Mouse (Mus musculus) lung, postnatal 14 days (tissue): Measurements from ENCODE around the gene Ece1.
"Not testable (repeated sequence)": the region's sequence is repeated elsewhere in the genome, so short reads cannot be mapped to it uniquely, and the experiment has no call there.

Experiments used
- DNase-seq: peaks from one replicate; pipeline ENCODE4 v3.0.0; 2021

Ece1 gene

DNA sequence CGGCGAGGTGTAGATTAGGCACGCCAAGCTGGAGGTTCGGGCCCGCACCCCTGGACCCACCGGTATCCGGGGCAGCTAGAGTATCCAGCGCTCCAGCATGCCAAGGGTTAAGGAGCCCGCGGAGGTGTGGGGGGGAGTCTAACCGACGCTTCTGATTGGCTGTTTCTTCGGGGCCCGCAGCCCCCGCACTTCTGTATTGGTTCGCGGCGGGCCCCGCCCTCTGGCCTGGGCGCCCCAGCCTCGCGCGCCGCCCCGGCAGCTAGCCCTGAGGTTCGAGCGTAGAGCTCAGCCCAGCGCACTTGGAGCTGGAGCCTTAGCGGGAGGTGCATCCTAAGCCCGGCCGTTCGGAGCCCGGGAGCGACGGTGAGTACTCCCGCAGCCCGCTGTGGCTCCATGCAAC is at the start of gene Ece1:
Gene Ece1 (plus strand): TSS at position 219 of the 400 bp plus-strand sequence.
- DNase-seq, result peak; percentile 91

DNA sequence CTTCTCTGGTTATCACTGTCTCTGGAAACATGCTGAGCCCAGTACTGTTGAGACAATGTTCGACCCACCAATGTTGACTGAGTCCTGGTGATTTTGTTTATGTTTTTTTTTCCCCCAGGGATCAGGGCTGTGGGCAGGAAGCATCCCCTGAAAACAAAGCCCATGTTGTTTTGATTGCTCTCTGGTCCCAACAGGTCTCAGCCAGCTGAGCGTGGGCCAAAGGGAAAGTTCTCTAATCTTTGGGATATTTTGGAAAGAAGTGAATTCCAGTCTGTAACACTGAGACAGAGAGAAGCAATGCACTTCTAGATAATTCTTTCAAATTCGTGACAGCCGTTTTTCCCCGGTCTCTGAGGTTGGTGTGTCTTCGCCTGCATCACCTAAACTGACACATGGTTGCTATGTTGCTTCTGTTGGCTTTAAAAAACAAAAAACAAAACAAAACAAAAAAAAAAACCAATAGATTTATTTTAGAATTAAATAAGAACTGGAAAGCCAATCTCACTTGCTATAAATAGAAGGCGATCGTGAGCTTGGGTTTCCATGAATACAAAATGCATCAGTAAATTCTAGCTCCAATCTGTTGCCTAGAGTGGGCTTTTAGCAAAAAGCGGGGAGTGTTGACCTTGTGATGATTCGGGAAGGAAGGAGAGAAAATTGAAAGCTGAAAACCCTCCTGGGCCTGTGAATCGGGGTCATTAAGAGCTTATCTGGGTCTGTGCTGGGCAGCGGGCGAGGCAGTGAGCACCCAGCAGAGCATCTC is 48.9 kb upstream of the Ece1 start:
- DNase-seq, result no peak

DNA sequence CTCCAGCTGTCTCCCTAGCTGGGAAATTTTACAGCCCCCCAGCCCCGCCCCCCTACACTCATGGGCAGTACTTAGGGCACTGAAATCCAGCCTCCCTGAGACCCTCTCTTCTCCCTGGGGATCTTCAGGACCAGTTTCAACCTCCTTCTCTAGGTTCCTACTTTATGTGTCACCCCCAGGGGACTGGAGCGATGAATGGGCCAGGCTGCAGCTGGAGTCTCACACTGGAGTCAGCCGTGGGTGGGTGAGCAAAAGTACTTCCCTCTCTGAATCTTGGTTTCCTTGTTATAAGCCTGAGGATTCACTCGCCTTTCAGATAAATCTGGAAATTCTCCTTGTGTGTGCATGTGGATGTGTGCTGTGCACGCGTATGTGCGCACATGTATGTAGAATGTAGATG is 47.9 kb upstream of the Ece1 start:
- DNase-seq, result no peak

GRCm38 (mm10) chr4:137815473-137815872 is 46.6 kb upstream of the Ece1 start:
- no peak for DNase-seq

GRCm38 (mm10) chr4:137816216-137816615 is 45.8 kb upstream of the Ece1 start:
- DNase-seq, result no peak

GRCm38 (mm10) chr4:137818341-137818740 is 43.7 kb upstream of the Ece1 start:
- no peak for DNase-seq

DNA sequence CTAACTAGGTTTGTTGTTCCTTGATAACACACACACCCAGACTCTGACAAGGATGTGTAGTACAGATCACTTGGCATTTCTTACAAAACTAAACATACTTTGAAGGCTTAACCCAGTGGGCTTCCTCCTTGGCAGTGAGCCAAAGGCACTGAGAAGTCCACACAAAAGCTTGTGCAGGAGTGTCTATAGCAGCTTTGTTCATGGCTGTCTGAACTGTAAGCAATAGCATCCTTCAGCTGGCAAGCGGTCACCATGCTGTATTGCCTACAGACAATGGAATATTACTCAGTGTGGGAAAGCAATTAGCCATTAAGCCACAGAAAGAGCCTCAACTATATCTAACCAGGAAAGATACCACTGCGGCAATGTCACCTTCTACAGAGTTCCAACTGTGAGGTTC is 42.5 kb upstream of the Ece1 start:
- DNase-seq, result peak; percentile 60

DNA sequence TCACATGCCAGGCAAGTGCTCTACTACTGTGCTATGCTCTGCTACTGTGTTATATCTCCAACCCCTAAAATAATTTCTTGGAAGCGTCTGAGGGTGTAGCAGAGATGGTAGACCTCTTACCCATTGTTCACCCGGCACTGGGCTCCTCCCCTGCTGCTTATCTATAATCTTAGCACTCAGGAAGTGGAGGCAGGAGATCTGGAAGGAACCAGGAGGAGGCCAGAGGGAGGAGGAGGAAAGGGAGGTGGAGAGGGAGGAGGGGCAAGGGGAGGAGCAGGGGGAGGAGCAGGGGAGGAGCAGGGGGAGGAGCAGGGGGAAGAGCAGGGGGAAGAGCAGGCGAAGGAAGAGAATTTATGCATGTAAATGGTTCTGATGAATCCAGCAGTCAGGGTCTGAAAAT is 41.3 kb upstream of the Ece1 start:
- peak; percentile 35 for DNase-seq

- no peak for DNase-seq
Observed at GRCm38 (mm10) chr4:137822537-137822936, 39.5 kb upstream of the Ece1 start.

GRCm38 (mm10) chr4:137823542-137823941 is 38.5 kb upstream of the Ece1 start:
- no peak for DNase-seq

- no peak for DNase-seq
Observed at GRCm38 (mm10) chr4:137824881-137825280, 37.2 kb upstream of the Ece1 start.

GRCm38 (mm10) chr4:137830380-137830779 is 31.7 kb upstream of the Ece1 start:
- no peak for DNase-seq

DNA sequence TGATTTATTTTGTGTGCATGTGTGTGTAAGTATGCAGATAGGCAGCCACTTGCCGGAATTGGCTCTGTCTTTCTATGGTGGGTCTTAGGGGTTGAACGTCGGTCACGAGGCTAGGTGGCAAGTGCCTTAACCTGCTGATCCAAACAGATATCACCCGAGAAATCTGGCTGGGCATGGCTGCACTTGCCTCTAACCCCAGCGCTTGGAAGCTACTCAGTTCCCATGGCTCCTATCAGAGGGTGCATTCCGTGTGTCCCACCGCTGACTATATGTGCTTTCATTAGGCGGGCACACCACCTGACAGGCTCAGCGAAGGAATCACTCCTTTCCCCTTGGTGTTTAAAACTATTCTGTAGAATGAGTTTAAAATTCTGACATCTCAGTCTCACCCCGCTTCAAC is 30.4 kb upstream of the Ece1 start:
- DNase-seq, result no peak

- DNase-seq, result peak; percentile 86
Observed at GRCm38 (mm10) chr4:137835624-137836337, 26.3 kb upstream of the Ece1 start.

- DNase-seq, result no peak
Observed at GRCm38 (mm10) chr4:137836741-137837140, 25.3 kb upstream of the Ece1 start.

DNA sequence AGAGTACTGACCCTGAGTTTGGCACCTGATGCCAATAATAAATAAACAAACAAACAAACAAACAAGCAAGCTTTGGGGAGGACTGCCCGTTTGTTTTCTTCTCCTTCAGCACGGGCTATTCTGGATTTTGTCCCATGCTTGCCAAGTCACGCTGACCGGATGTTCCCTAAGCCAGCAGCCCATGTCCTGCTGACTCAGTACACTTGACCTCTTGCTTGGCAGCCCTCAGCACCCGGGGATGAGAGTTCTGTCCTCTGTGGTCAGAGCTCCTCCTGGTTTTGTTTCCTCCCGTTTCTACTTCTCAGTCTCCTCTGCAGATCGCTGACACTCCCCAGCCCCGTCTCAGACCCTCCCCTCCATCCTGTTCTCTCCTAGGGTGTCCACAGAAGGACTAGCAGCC is 24.2 kb upstream of the Ece1 start:
- no peak for DNase-seq

- DNase-seq, result no peak
Observed at GRCm38 (mm10) chr4:137838791-137839190, 23.2 kb upstream of the Ece1 start.

GRCm38 (mm10) chr4:137839452-137839851 is 22.6 kb upstream of the Ece1 start:
- no peak for DNase-seq

DNA sequence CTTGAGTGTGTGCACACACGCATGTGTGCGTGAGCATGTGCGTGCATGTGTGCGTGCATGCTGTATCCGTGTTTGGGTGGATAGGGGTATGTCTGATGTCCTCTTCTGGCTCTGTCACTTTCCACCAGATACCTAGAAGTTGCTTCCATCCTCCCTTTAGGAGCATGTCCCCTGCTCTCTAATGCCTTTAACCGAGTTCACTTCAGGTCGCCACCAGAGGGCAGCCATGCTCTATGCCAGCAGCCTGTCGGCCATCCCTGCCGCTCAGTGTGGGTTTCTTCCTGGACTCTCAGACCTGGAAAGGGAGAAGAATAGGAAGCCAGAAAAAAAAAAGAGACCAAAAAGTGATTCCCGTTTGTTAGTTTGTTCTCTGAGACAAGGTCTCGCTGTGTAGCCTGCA is 17.4 kb upstream of the Ece1 start:
- peak; percentile 88 for DNase-seq

- DNase-seq, result not testable (repeated sequence)
Observed at GRCm38 (mm10) chr4:137847651-137848050, 14.4 kb upstream of the Ece1 start.

- no peak for DNase-seq
Observed at GRCm38 (mm10) chr4:137850161-137850560, 11.9 kb upstream of the Ece1 start.

DNA sequence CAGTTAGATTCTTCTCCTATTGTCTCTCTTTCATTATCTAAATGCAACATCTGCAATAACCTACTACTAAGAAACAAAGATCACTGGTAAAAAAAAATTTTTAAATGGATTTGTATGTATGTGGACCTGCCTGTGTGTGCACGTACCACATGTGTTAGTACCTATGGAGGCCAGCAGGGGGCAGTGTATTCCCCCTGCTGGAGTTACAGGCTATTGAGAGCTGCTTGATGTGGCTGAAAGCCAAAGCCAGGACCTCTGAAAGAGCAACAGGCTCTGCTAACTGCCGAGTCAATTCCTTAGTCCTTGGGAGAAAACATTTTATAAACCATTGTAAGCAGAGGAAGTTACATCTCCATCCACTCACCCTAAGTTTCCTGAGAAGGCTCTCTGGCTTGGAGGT is 10.6 kb upstream of the Ece1 start:
- peak; percentile 77 for DNase-seq

DNA sequence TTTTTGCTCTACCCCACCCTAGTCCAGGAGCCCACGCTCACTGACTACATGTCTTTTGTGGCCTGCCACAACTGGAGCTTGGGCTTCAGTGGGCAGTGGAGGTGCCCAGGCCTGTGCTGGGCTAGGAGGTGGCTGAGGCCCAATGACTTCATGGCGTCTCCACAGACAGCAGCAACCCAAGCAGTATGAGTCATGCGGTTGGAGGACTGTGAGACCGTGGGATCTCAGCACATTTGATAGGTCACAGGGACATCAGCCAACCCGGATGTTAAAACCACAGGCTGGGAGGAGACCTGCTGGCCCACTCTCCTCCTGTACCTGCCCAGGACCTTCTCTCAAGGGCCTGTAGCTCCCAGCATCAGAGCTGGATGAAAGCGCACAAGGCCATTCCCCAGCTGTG is 8.2 kb upstream of the Ece1 start:
- no peak for DNase-seq

DNA sequence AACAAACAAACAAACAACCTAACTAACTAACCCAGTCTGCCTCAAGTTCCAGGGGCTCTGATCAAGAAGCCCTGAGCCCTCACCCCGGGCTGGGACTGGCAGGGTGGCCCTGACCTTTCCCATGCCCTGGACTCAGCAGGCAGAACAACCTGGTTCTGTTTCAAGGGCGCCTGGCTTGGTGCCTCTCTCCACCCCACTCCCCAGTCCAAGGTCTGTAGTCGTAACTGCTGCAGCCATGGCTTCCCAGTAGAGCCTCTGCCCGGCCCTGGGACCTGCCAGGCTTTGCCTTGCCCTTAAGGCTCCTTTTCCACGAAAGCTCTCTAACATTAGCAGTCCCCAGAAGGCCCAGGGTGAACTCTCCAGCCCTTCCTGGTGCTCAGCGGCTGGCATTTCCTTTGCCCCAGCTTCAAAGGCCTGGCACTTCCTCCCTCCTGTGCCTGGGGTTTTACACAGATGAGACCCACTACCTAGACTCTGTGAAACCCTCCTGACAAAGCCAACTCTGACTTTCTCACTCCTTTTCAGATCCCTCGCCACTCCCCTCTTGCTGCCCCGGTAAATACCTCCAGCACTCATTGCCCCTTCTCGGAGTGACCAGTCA is 6.2 kb upstream of the Ece1 start:
- DNase-seq, result no peak
